Mouse (Mus musculus) 3134 (cell line): ENCODE results near the gene Peli2.

ENCODE experiments used
- DNase-seq: peaks from one replicate; pipeline ENCODE4 v3.0.0-alpha.2; 2011; ENCODE audit warnings: low spot score; ENCODE audit not compliant: insufficient read length; ENCODE audit errors: extremely low read depth

Gene Peli2

GRCm38 (mm10) chr14:48124816-48125215 is 4.2 kb downstream of the Peli2 start:
- DNase-seq = no peak

GRCm38 (mm10) chr14:48125971-48126370 is 5.3 kb downstream of the Peli2 start:
- DNase-seq = no peak

- DNase-seq = no peak
Measured at GRCm38 (mm10) chr14:48126931-48127330, 6.3 kb downstream of the Peli2 start.

GRCm38 (mm10) chr14:48127609-48128185 is 7.1 kb downstream of the Peli2 start:
- DNase-seq = no peak

- no peak for DNase-seq
Measured at GRCm38 (mm10) chr14:48128701-48129100, 8.1 kb downstream of the Peli2 start.

GRCm38 (mm10) chr14:48130021-48130420 is 9.4 kb downstream of the Peli2 start:
- no peak for DNase-seq

- peak; percentile 42 for DNase-seq
Measured at GRCm38 (mm10) chr14:48130761-48131575, 10.3 kb downstream of the Peli2 start.

- peak; percentile 61 for DNase-seq
Measured at GRCm38 (mm10) chr14:48131576-48131922, 10.9 kb downstream of the Peli2 start.

- no peak for DNase-seq
Measured at GRCm38 (mm10) chr14:48132241-48132640, 11.6 kb downstream of the Peli2 start.

- DNase-seq = no peak
Measured at GRCm38 (mm10) chr14:48132865-48133802, 12.5 kb downstream of the Peli2 start.

GRCm38 (mm10) chr14:48134344-48134743 is 13.7 kb downstream of the Peli2 start:
- DNase-seq = peak; percentile 36

- DNase-seq = no peak
Measured at GRCm38 (mm10) chr14:48135816-48136345, 15.3 kb downstream of the Peli2 start.

- DNase-seq = no peak
Measured at GRCm38 (mm10) chr14:48137731-48138130, 17.1 kb downstream of the Peli2 start.

GRCm38 (mm10) chr14:48138138-48138537 is 17.5 kb downstream of the Peli2 start:
- no peak for DNase-seq

- DNase-seq = no peak
Measured at GRCm38 (mm10) chr14:48139409-48139808, 18.8 kb downstream of the Peli2 start.

GRCm38 (mm10) chr14:48141694-48142093 is 21.1 kb downstream of the Peli2 start:
- DNase-seq = no peak

GRCm38 (mm10) chr14:48142696-48143095 is 22.1 kb downstream of the Peli2 start:
- DNase-seq = no peak

- no peak for DNase-seq
Measured at GRCm38 (mm10) chr14:48143141-48143540, 22.5 kb downstream of the Peli2 start.

- no peak for DNase-seq
Measured at GRCm38 (mm10) chr14:48144330-48144729, 23.7 kb downstream of the Peli2 start.

GRCm38 (mm10) chr14:48147688-48148087 is 27.1 kb downstream of the Peli2 start:
- no peak for DNase-seq

GRCm38 (mm10) chr14:48148615-48149014 is 28.0 kb downstream of the Peli2 start:
- no peak for DNase-seq
